Mouse (Mus musculus) layer of hippocampus, postnatal 25 days (tissue): Measurements from ENCODE around the gene Dip2c. TPM values are rescaled to one million over a fixed set of nuclear protein-coding genes. Genes with fewer than 3 reads are reported as not detected.
A peak's percentile ranks its signal among the peaks of the same experiment; 100 is the strongest.

Experiments
- DNase-seq, 2 experiments: peaks; one replicate each; pipeline ENCODE4 v3.0.0; 2022; ENCODE audit warnings: mixed read lengths in 2 of 2, low spot score in 1 of 2; ENCODE audit errors: extremely low spot score in 1 of 2
- total RNA-seq, 2 experiments: library from RNA; stranded (reverse); gene quantifications; 2 replicates each; pipeline ENCODE4 v1.2.3; 2021

The Dip2c gene
- total RNA-seq, 2 experiments from 2014 or later = 69.8 to 70.3 TPM

DNA sequence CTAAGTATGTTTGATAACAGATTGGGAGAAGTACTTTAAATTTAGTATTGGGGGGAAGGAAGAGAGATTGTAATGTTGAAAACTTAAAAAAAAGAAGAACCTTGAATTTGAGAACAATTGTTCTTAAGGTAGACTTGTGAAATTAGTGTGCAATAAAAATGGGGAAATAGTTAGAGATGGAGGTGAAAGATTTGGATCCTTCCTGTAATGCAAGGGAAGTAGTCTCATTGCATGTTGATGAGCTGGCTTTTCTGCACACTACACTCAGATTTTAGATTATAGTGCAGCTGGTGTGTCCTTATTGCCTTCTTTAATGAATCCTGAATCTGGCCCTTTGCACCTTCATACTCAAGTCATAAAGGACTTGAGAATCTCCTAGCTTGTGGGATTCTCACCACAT lies 142.9 kb downstream of the Dip2c start:
- no peak for DNase-seq

DNA sequence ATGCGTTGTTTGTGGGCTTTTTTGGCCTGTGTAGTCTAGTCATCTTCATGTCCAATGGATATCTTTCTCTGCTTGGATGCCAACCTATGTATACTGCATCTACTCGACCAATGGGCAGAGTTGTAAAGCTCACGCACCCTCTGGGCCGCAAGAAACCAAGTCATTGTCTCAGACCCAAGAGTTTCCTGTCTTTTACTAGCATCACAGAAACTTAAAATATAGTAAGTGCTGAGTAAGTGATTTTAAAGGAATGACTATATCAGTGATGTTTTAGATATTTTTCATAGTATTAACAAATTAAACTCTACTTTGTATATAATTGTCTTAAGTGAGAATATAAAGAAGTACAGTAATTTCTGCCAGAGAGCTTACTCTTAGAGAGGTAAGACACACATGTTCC lies 145.6 kb downstream of the Dip2c start:
- DNase-seq = no peak

DNA sequence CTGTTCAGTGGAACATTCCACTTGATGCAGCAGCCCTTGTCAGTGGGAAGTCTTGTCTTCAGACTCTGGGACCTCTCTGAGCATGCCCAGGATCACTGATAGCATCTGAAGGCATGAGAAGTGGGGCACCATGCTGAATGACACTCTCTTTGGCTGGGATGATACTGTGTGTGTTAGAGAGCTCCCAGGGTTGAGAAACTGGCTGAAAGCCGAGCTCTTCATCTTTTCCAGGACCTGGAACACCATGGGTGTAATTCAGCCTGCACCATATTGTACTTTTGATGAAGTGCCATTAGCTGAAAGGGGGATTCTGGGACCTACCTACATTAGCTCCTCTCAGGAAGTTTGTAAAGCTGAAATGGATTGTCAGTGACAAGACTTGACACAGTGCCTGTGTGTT lies 146.5 kb downstream of the Dip2c start:
- no peak for DNase-seq

DNA sequence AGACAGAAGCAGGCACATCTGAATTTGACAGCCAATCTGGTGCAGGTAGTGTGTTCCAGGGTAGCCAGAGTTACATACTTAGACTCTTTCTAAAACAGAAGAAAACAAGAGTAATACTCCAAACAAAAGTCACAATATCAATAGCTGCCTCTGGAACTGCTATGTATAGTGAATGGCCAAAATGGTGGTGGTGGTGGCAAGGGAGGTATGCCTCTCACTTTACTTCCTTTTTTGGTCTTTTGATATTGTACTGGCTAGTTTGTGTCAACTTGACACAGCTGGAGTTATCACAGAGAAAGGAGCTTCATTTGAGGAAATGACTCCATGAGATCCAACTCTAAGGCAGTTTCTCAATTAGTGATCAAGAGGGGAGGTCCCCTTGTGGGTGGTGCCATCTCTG lies 148.1 kb downstream of the Dip2c start:
- no peak for DNase-seq

DNA sequence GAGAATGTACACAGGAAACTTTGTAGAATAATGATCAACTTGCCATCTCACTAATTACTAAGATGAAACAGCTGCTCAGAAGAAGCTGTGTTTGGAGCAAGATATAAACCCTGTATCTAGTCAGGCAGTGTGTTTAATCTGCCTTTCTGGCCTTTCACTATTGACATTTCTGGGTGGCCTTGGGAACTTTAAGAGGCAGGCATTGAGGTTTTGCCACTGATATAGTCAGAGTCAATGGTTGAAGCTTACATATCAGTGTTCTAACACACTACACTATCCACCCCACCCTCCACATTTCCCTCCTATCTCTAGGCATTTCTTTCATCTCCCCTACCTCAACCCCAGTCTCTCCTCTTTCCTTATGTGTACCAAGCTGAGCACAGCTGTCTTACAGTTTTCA lies 149.9 kb downstream of the Dip2c start:
- no peak for DNase-seq

DNA sequence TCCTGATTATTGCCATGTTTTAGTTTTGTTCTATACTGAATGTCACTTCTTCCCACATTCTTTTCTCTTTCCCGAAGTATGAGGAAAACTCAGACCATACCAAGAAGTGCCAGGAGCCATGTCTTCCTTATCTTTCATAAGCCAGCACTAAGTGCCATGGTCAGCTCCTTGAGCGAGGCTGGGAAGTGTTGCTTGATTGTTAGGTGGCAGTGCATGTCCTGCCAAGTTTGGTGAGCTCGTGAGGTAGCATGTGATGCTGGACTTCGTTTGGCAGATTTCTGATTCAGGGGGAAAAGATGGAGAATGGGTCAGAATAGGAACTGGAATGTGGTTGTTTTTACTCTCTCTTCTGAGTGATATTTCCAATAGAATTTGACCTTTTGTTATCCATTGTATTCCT lies 150.5 kb downstream of the Dip2c start:
- DNase-seq = no peak

DNA sequence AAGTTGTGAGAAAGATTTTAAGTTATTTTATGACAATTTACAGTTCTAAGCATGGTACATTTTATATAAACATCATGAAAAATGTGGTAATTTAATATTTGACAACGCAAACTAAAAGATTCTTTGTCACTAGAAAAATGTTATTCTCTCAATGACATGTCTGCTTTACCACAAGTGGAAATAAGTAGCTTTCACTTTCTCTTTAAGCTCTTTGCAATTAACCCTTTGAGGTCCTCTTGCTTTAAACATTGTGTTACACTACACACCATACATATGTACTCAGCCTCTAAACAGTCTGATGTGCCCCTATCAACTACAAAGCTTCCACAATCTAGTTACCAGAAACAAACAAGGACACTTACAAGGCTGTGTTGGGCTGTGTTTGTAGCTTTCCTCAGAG lies 153.6 kb downstream of the Dip2c start:
- DNase-seq = no peak

DNA sequence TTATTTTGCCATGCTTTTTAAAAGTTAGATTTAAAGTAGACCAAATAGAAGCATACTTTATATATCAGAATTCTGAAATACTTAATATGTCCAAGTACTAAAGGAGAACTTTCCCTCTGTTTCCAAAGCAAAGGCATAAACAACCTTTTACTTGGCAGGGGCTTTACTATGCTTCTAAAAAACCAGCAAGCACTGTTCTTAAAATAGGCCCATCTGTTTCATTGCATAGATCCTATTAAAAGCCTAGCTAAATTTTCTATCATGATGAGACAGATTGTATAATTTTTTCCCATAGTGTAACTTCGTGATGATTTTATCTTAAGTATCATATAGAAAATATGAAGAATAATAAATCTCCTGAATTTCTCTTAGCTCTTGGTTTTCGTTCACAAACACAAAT lies 154.4 kb downstream of the Dip2c start:
- no peak for DNase-seq

DNA sequence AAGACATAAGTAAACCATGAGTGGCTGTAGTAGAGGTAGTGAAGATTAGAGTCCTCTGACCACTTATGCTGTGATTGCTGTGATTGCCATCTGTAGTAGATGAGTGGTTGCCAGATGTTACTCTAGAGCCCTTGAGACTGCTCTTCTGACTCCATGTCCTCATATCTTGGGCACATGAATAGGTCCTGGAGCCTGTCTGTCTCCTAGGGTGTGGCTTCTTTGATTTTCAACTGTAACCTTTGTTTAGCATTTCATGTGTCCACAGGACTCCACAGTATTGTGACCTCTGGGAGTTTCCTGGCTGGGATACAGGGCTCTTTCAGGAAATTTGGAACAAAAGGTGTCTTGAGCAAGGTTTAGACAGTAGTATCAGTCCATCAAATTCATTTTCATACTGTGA lies 155.1 kb downstream of the Dip2c start:
- no peak for DNase-seq

DNA sequence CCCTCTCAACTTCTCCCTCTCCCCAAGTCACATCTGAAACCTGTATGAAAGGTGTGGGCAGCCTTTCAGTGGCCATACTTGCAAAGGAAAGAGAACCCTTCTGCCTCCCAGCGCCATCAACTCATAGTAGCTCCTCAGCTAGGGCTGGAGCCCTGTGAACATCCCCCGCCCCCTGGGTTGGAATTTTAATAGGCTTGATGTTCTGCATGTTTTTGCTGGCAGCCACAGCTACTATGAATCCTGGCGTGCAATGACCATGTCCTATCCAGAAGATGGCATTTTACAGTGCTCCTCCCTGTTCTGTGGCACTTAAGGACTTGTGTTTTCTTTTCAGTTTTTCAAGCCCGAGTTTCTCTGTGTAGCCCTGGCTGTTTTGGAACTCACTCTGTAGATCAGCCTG lies 166.7 kb downstream of the Dip2c start:
- no peak for DNase-seq

DNA sequence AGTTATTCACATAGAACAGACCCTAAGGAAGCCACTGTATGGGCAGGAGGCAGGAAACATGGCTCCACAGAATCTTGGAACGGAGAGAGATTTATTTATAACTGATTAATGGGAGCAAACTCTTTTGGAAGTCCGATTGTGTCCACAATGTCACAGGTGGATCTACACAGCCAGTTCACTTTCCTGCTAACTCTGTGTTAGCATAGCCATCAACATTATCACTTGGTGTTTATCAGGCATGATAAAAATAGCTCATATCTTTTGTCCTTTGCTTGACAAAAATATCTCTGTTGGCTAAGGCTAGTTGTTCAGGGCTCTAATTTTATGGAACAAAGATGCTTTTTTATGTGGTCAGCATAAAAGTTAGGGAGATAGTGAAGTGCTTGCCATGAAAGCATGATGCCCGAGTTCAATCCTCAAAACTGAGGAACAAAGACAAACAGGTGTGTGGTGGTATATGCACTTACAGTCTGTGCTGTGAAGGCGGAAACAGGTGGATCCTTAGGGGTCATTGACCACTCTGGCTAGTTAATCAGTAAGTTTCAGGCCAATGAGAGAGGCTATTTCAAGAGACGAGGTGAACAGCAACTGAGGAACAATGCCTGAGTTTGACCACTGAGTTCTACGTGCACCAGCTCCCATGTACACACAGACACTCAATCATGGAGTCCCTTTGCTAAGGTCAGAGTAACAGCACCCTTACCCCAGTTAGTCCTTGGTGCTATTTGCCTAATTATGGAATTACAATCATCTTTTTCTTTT lies 169.4 kb downstream of the Dip2c start:
- no peak for DNase-seq

DNA sequence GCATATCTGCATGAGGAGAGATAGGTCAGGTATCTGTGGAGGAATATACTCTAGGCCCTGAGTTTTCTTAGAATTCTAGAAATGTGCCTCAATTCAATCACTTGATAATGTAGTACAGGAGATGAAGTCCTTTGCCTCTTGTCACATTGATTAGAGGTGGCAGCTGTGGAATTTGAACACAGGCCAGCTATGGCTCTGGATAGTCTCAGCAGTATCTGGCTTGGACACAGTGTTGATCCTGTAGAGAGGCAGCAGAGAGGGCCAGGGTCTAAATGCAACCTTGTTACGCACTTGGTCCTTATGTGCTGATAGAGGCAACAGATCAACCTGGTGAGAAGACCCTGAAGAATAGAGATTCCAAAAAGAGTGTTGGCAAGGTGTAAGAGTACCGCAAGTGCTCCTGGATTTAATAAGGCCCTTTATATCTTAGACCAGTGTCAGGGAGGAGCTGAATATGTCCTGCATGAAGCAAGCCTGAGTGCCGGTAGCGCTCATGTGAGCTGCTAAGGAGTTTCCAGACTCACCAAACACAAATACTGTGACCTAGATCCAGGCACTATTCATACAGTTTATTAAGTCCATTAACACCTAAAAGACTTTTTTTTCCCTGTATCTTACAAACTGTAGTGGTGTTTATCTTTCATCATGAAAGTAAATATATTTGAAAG lies 170.3 kb downstream of the Dip2c start:
- no peak for DNase-seq

DNA sequence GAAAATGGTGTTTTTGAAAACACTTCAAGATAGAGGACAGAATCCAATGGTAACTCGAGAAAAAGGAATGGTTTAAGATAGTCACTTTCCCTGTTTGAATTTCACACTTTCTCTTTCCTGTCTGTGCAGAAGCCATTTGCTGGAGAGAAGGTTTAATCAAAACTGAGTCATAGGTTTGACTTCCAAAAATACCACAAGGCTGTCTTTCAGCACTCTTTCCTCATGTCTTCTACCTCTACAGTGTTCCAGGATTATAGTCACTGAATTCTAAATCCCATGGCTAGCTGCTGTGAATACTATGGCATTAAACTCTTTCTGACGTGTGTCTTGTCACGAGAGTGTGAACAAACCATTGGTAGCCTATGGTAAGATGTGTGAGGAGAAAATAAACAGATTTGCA lies 173.9 kb downstream of the Dip2c start:
- DNase-seq = no peak

DNA sequence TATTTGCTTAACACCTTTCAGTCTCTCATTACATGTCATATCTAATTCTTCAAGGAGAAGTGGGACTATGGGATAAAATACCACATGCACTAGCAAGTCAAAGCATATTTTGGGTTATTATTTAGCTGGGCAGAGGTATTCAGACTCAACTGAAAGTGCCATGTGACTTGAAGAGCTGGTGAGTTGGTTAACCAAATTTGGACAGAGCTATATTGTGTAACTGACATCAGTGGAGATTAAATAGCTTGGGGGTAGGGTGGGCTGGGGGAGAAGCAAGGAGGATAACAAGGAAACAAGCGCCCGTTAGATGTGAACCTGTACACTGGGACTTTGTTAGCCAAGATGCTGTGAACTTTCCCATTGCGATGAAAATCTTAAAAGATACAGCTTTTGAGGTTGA lies 175.6 kb downstream of the Dip2c start:
- no peak for DNase-seq

DNA sequence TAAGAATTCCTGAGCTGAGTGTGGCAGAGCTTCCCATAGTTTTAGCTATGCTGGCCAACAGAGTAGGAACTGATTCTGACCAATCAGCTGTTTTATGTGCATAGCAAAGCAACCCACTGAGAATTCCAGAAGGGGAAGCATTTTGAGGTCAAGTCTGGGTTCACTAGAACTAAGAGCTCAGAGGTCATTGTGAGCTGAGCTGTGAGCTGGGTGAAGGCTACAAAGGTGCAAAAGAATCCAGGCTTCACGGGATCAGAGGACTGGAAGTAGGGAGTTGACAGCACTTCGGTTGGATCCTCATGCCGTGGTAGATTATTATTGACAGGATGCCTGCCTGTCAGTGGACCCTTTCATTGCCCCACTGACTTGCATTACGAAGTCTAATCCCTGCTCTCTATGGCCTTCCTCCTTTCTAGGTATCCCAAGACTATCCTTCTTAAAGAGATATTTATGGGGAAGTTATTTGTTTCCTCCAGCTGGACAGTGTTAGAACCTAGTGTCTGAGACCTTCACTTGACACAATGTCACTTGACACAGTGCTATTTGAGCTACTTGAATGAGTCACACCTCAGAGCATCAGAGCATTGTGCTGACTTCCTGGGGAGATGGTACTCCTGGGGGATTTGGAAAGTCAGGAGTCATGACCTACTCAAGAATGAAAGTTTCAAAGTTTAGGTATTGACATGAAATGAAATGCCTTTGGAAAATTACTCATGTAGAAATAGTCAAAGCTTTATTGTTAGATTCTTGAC lies 178.3 kb downstream of the Dip2c start:
- no peak for DNase-seq

DNA sequence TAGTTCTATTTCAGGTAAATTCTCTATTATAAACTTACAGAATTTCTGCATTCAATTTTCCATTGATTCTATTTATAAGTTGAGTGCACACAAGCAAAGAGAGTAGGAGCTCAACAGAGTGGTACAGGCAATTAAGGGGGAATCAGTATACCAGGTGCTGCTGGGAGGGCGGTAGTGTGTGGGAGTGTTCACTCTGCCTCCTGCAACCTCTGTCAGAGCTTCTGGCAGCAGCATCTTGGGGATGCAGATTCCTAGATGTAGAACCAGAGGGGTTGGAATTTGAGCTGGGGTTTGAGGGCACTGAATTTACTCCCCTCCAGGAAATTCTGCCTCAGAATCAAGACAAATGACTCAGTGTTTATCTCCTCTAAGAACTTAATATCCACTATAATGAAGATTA lies 179.7 kb downstream of the Dip2c start:
- DNase-seq = no peak

DNA sequence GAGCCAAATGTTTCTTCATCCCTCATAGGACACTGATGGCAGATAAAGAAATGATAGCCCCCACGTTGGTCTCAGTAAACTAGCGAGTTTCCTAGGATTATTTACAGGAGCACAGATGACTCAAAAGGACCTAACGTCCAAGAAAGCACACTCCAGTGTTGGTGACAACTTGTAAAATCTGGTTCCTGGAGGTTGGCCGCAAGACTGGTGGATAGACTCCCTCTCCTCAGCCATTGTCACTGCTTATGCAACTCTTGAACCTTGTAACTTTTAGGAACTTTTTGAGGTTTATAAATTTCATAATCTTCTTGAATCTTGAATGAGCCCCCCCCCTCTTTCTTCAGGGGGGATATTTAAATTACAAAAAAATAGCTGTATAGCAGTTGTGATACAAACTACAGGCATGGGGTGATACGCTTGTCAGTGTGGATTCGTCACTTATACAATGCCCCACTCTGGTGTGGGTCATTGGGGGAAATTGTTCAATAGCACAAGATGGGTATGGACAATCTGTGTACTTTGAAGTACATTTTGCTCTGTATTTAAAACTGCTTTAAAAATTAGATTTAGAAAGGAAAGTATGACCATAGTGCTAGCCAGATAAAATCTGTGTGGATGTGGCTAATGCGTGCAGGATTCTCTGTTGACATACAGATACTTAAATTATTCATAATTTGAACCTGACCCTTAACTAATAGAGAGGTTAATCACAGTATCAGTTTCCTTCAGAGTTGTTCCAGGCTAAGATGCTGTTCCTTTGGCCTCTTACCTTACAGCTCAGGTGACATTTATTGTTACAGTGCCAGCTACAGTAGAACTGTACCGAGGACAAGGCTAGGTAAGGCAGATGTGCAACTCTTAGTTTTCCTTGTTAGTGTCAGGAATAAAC lies 181.3 kb downstream of the Dip2c start:
- DNase-seq = no peak

DNA sequence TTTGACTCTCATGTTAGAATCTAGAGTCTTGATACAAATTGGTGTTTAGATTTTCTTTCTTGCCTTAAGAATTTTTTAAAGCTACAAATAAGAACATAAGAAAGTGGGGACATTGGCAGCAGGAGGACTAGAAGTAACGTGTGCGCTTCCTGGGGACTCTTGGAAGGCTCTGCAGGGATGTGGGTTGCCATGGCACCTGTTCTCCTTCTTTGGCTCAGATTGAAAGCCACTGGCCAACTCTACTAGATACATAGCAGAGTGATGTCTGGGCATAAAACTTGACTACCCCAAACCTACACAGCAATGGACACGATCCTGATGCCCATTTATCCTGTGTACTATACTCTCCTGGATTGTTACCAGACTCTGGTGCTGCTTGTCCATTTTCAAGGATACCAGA lies 188.1 kb downstream of the Dip2c start:
- no peak for DNase-seq

DNA sequence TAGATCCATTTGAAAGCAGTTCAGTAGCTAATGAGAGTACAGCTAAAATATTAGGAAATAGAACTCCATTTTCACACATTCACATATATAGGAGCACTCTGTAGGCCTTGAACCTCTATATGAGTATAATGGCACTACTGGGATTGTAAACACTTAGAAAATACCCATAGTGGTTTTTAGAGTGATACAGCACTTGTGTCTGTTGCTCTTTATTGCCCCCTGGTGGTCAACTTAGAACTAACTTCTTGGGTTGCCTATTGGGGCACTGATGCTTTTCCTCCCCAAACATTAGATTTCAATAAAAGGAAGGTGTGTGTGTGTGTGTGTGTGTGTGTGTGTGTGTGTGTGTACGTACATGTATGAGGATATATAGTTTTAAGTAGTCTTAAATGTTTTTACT lies 190.9 kb downstream of the Dip2c start:
- peak in 1 of 2 experiments; percentile 63 for DNase-seq

DNA sequence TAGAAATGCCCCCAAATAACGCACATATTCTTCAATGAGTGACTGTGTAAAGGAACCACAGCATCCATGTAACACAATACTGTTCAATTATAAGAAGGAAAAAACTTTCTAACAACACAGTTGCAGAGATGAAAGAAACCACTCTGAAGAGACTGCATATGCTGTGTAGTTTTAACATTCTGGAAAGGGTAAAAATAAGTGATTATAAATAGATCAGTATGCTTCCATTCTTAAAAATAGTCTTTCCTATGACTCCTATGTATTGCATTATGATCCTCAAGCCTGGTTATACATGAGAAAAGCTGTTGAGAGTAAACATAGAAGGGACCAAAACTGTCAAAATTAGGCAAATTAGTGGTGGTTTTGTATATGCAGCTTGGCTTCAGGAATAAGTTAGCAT lies 197.1 kb downstream of the Dip2c start:
- DNase-seq = no peak

DNA sequence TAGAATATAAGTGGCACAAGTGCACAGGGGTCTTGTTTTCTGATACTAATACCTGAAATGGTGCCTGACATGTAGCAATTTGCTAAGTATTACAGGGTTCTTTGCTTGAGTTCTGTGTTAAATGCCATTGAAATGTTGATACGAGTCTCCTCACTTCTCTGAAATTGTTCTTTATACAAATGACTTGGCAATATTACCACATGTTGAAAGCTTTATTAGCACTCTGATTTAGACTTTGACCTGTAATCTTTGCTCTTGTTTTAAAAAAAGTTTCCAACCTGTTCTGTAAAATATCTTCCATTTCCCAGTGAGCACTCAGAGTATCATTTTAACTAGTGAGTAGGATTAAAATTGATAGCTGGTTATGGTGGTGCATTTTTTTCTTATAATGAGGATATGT lies 205.4 kb downstream of the Dip2c start:
- no peak for DNase-seq
